Mouse (Mus musculus) frontal cortex, postnatal 25 days (tissue): Measurements from ENCODE around the gene Serpinh1.

Source experiments
- DNase-seq, 2 experiments: peaks; one replicate each; pipeline ENCODE4 v3.0.0; 2022; ENCODE audit warnings: low spot score in 2 of 2

Serpinh1 gene

DNA sequence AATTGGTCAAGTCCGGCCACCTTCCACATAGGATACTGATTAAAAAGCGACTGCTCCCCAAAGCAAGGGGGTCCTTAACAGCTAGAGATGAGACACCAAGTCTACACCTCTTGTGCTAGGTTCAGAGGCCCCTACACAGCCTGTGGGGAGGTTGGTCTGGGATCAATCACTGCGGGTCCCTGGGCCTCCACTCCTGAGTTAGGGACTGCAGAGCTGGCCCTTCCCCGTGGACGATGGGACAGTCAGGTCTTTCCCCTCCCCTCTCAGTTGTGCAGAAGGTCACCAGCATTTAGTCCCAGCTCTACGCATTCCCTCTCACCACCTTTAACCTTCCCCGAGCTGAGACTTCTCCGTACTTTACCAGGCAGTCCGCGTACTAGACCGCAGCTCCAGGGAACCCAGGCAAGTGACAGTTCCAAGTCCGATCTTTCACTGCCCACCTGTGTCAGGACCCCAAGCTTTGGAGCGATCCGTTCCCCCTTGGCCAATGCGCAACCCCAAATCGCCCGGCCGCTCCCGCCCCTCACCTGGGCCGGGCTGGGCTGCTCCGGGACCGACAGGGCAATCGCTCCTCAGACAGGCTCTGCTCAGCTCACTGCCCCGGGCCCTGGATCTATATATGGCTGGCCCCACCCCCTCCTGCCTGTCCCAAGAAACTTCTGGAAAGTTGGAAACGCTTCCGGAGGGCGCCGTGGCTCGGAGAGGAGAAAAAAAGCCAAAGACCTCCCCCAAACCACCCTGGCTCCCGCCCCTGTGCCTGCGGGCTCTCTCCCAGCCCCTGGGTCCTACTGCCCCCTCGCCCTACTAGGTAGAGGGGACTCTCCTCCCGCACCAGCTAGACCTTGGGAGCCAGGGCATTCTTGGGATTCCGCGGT is at the start of gene Serpinh1:
TSS of gene Serpinh1 (minus strand) at position 714 of the 875 bp plus-strand sequence.
- DNase-seq = peak in 1 of 2 experiments; percentile 32

DNA sequence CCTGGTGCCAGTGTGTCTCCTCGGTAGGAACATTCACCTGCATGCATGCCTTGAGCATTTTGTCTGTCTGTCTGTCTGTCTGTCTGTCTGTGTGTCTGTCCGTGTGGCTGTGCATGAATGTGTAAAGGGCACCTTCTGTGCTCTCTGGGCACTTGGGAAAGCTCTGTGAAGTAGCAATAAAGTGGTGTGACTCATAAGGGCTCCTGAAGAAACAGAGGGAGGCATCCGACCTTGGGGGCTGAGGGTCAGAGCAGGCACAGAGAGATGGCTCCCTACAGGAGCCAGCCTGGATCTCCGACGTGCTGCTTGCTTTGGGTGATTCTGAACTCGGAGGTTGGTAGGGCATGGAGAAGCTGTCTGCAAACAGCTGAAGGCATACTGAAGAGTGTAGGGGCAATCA is 49.4 kb upstream of the Serpinh1 start:
- DNase-seq = no peak

DNA sequence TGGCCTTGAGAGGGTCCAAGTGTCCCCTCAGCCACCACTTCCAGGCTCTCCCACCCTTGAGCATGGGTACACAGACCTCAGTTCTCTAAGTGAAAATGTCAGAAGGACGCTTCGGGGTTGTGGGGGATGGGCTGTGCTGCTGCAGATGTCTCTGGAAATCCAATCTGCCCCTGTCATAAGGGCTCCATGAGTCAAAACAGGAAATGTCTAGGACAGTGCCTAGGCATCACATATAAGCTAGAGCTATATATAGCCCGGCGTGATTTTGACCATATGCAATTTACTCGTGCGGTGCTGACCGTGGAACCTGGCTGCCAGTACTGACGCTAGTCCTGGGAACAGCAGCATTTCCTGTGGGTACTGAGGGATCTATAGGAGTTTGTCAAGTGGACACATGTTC is 48.3 kb upstream of the Serpinh1 start:
- no peak for DNase-seq

DNA sequence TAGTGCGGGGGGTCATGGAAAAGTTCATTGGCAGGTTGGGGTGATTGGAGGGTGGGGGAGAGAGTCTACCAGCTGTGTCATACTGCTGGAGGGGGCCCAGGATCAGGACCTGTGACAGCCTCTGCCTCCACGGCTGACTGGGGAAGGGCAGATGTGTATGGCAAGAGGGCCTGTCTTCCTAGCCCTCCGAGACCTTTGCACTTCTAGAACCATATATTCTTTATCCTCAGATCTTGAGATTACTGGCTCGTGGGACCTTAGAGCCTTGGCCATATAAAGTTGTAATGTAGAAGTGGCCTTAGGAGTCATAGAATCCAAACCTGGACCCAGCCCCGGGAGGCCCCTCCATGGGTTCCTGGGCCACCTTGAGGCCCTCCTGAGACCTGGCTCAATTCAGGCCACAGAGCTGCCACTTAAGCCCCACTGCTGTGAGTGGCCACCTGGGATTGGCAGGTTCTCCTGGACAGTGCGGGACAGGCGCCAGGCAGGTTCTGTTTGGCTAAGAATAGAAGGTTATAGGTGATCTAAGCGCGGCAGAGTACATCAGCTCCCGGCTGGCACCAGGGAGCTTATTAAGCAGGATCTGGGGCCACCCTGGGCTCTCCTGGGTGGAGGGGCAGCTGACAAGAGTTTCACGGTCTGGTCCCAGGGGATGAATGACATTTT is 44.1 kb upstream of the Serpinh1 start:
- DNase-seq = no peak

DNA sequence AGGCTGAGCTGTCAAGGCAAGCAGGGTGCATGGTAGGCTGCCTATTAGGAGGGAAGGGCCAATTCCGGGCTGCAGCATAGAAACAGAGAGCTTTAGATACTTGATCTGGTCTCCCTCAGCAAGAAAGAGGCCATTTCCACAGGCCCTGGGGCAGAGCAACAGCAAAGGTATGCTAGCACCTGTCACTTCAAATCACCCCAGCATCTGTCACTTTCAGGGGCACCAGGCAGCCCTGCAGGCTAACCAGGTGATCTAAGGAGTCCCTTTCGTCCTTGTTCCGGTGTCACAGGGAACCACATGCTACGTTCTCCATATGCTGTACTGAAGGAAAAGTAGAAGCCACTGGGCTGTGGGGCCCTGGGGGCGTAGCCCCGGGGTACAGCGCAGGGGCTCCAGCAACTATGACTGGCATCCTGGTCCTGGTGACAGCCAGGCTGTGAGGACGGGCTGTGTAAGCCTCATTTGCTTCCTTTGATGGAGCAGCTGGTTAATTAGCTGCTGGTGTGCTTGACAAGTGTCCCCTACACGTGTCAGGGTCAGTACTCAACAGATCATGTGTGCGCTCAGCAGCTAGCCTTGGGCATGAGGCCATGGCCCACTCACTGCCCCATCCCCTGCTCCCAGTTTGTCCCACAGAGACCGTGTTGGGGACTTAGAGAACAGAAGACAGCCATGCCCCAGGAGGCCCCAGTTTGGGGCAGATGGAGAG is 43.0 kb upstream of the Serpinh1 start:
- DNase-seq = no peak

DNA sequence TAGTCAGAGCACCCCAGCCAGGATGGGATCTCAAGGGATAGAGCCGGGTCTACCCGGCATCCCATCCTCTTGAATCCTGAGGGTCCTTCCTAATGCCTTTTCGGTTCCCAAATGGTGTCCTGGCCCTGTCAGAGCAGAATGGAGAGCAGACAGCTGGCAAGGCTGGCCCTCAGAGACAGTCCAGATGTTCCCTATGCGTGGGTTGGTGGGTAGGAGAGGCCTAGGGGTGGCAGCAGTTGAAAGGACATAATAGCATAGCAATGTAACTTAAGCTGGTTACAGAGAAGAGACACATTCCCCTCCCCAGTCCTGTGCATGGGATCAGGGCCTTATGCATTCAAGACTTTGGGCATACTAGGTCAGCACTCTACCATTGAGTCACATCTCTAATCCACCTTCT is 42.3 kb upstream of the Serpinh1 start:
- no peak for DNase-seq

DNA sequence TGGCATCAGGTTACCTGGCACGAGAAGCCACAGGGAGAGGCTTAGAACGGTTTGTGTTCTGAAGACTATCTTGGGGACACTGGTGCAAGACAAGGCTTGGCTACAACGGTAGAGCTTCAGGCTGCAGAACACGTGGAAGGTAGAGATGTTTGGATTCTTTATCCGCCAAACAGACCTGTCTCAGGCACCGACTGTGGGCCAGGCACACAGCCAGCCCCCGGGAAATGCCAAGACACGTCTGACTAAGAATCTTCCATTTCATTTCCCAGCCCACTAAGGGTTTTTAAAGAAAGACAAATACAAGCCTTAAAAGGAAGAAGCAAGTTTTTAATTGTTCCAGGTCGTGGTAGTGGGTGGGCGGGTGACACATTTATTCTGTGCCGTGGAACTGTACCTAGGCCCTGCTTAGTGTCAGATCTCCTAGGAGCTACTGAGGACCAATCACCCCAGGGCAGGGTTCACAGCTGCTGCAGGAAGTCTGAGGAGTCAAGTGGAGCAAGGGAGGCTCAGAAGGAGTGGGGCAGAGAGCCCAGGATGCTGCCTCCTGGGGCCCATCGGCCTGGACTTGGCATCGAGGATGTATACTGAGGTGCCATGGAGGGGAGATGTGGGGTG is 40.8 kb upstream of the Serpinh1 start:
- DNase-seq = peak in 1 of 2 experiments; percentile 33

DNA sequence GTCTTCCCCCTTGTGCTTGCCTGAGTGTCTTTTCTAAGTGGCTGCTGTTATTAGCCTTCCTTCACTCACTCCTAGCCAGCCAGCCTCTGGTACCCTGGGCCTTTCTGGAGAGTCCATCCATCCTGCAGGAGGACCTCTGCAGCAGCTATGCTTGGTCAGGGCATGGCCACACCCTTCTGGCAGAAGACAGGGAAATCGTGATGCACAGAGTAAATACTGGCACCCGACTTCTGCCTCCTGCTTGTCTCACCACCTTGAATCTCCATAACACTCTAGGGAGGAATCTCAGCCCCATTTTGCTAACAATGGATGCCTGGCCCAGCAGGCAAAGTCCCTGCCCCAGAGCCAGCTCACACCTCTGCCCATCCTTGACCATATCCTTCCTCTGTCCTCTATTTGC is 39.7 kb upstream of the Serpinh1 start:
- DNase-seq = no peak

DNA sequence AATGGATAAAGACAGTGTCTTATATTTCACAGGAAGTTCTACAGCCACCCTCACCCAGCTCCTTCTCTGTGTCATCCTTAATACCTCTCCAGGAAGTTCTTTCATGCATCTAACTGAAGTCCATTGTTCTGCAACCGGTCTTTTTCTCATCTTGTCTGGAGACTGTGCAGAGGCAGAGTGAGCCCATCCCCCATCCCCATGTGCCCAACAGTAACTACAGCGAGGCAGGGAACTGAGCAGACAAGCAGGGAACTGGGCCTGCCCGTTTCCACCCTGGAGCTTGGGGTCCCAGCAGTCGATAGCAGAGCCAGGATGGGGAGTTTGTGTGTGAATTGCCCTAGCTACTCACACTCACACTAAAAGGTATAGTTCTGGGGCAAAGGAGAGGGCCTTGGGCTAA is 37.5 kb upstream of the Serpinh1 start:
- DNase-seq = no peak

DNA sequence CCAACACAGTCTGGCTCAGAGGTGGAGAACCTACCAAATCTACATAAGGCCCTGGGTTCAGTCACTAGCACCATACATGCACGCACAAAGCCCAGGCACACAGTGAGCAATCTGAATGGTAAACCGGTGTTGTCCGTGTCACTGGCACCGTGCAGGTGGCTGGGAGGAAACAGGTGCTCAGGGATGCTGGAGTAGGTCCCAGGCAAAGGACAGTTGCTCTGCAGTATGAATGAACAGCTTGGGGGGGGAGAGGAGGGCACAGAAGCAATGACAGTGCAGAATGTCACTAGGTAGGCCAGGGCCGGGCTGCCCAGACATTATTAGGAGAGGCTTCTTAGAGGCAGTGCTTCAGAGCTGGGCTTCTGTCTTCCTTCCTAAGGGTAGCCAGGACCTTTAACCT is 34.3 kb upstream of the Serpinh1 start:
- no peak for DNase-seq

DNA sequence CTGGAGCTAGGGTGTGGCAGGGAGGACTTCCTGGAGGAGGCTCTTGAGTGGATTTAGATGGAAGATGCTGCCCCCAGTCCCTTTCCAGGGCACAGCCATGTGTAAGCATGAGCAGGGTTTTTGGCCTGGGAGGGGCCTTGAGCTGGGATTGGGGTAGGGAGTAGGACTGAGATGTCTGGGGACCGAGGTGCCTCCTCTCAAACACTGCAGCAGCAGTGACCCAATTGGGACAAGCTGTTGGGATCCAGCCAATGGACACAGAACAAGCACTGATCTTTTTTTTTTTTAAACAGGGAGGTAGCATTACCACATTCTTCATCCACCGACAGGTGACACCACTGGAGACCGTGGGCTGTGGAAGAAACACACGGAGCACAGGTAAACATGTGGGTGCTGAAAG is 33.8 kb upstream of the Serpinh1 start:
- no peak for DNase-seq

DNA sequence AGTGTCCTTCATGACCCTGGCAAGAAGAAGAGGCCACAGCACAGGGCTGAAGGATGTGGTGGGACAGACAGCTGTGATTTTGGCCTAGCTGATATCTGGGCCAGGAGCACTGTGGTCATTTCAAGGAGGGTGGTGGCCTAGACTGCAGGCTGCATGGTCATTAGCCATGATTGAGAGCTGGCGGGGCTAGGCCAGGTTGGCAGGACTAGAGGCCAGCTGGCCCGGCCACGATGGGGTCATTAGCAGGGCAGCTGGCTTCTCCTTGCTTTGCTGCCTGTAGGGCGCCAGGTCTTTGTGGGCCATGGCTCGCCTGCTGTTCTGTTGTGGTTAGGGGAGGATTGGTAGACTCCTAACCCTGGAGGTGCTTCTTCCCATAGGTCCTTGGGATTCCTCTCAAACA is 33.0 kb upstream of the Serpinh1 start:
- DNase-seq = no peak

DNA sequence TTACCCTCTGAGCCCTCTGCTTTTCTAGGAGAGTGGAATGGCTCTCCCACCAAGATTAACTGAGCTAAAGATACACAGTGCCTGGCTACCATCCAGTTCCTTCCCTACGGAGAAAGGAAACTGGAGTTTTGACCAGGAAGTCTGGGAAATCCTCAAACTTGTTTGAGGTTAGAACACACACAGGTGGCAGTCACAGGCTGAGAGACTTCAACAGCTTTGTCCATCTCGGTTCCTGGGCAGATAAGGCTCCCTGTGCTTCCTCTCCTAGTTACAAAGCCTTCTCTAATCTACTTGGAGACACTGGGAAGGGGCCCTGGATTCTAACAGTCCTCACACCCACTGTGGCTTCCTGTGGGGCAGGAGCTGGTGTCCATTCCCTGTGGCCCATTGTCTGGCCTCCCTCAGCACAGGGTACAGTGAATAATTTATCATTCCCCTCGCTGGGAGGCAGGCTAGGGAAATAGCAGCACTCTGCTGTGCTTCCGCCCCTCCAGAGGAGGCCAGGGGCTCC is 31.1 kb upstream of the Serpinh1 start:
- DNase-seq = no peak

DNA sequence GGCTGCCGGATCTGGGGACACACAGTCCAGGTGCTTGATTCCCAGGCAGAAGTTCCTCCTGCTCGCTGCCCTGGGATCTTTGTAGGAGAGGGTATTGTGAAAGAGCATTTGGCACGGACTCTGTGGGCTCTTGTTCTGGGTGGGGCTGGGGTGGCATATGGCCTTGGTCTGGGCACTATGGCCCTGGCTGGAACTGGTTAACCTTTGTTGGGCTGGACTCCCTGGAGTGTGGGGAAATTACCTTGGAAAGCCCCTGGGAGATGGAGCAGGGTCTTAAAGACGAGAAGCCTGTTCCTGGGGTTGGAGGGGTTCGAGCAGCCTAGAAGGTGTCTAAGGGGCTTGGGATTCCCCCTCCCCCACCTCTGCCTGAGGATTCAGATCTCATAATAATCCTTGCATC is 30.2 kb upstream of the Serpinh1 start:
- no peak for DNase-seq

DNA sequence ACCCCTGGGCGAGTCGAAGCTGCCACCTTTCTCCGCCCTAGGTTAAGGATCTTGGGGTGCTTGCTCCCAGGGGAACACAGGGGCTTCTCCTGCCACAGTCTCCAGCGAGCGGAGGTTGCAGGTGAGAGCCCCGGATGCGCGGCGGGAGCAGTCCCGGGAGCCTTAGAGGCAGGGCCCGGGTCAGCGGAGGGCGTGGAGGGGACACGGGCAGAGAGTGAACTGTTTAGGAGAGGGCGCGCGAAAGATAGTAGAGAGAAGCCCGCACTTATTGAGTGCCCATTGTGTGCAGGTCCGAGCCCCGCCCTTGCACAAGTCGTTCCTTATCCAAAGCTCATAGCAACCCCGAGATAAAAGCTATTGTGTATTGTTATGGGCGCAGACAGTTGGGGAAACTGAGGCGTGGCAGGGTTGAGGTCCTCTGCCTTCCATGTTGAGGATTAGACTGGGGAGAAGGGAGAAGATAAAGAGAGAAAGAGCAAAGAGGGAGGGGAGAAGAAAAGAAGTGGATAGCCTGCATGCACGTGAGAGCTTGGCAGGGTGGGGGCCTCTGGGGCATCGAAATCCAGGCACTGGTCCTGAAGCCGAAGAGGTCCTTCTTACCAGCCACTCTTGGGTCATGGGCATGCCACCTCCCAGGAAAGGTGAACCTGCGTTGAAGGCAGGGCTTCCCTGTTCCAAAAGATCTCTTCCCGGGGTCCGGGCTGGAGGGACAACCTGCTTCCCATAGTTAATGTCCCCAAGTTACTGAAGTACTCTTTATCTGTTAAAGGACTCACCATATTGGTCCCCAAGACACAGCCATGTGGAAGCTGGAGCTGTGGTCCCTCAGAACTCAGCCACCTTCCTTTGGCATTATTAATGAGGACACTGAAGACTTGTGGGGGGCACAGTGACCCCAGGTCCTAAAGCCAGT is 29.3 kb upstream of the Serpinh1 start:
- no peak for DNase-seq

DNA sequence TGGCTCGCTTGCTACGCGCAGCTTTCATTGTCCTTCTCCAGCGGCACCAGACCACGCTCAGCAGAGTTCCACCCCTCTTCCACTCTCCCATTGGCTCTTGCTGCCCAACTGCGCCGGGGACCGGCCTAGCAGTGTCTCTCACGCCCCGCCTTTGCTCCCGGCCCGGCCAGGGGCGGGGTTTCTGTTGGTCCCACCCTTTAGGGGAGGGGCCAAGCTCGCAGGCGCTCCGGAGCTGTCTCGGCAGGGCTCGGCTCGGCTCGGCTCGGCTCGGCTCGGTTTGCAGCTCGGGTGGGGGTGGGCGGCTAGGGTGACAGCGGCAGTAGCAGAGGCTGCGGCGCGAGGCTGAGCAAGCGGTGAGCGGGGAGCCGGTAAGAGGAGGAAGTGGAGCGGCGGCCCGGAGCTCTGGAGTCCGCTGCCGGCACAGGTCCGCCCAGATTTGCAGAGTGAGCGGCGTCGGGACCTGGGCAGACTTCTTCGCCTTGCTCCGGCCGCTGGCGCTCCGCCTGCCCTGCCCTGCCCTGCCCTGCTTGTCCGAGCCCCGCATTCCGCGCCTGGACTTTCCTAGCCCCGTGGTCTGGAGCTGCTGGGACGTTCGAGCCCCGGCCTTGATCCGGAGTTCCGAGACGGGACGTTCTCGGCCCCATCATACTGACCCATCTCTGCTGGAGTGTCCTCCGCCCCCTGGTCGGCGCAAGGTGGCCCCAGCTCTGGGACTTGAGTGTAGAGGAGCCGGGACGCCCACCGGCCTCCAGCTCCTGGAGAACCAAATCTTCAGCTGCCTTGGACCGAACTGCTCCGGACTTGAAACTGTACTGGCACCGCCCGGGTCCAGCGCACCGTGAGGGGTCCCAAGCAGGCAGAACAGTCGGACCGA is 28.4 kb upstream of the Serpinh1 start, which contains the start of gene Gdpd5:
TSS of gene Gdpd5 (plus strand) at position 201 of the 874 bp plus-strand sequence.
- DNase-seq = peak; percentile 94 to 98

DNA sequence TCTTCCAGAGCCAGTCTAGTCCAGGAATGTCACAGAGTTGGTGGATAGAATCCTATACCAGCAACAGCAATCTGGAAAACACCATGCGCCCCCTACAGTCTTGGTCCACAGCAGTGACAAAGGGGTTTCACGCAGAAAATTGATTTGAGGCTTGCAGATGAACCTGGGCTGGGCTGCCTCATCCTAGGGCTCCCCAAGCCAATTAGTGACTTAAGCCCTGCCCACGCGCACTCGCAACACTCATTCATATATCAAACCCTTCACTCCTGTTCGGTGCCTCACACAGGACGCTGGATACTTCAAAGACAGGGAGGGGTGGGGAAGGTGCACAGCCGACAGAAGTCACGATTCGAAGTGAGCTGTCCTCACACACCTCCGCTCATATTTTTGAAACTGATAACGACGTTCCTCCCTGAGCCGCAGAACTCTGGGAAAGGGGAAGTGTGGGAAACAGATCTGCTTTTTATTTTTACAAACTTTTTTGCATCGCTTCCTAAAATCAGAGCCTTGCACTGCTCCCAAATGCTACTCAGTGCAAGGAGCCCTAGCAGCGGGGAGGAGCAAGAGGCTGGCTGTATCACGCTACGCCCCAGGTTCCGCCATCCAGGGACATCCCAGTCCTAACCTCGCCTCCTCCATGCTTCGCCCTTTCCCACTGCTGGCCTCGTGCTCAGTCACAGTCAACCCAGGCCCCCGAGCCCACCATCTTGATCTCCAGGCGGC is 27.6 kb upstream of the Serpinh1 start:
- no peak for DNase-seq

DNA sequence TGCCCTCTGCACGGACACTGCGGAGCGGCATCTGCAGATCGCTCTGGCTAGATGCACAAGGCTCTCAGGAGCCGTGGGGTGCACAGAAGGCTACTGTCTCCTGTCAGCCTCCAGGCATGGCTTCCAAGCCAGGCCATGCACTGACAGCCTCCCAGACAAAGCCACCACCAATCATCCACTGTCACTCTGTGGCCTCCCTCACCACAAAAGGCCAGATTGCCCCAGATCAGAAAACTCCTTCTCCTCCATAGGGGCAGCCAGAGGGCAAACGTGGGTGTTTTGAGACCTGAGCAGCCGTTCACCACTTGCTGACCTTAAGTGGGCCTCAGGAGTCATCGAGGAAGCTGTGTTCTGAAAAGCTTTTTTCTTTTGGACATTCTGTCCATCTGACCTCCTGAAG is 25.8 kb upstream of the Serpinh1 start:
- no peak for DNase-seq

DNA sequence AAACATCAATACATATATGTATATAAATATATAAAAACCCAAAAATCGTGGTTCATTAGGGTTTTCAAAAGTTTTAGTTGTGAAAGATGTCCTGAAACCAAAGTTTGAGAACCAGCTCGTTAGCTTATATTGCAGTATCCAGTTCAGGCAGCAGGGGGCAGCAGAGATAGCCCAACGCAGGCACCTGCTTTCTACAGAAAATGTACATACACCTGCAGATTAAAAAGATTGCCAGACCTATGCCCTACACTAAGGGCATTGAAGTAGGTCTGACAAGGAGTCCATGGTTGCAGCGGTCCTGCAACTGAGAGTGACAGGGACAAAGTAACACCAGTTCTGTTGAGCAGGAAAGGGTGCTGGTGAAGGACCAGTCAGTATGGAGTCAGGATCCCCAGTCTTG is 22.4 kb upstream of the Serpinh1 start:
- DNase-seq = peak; percentile 78 to 86
